Mouse (Mus musculus) frontal cortex, adult (tissue): Measurements from ENCODE around the gene Syt8.

Source experiments
- ATAC-seq: cut with Nextera tagmentation; 2 replicates; pipeline ENCODE4 v1.9.2; 2017; ENCODE audit warnings: mild to moderate bottlenecking, moderate library complexity, mixed read lengths; ENCODE audit not compliant: low TSS enrichment

Gene Syt8

GRCm38 (mm10) chr7:142476271-142476670 lies 41.6 kb downstream of the Syt8 start:
- no peak for ATAC-seq

- ATAC-seq, result peak; percentile 38; the same call in 1 of the 2 replicates
Observed at GRCm38 (mm10) chr7:142476795-142477452, 42.3 kb downstream of the Syt8 start.

- ATAC-seq, result no peak
Observed at GRCm38 (mm10) chr7:142478001-142478400, 43.4 kb downstream of the Syt8 start.

GRCm38 (mm10) chr7:142478574-142478973 lies 43.9 kb downstream of the Syt8 start:
- ATAC-seq, result no peak

GRCm38 (mm10) chr7:142479307-142479706 lies 44.7 kb downstream of the Syt8 start:
- no peak for ATAC-seq

- no peak for ATAC-seq
Observed at GRCm38 (mm10) chr7:142479886-142480285, 45.2 kb downstream of the Syt8 start.

GRCm38 (mm10) chr7:142480661-142481060 lies 46.0 kb downstream of the Syt8 start:
- no peak for ATAC-seq

- no peak for ATAC-seq
Observed at GRCm38 (mm10) chr7:142481186-142481567, 46.5 kb downstream of the Syt8 start.

GRCm38 (mm10) chr7:142481568-142482255 lies 47.1 kb downstream of the Syt8 start:
- no peak for ATAC-seq

- no peak for ATAC-seq
Observed at GRCm38 (mm10) chr7:142482256-142482609, 47.6 kb downstream of the Syt8 start.

GRCm38 (mm10) chr7:142483136-142483535 lies 48.5 kb downstream of the Syt8 start:
- ATAC-seq, result no peak

GRCm38 (mm10) chr7:142484780-142485179 lies 50.1 kb downstream of the Syt8 start:
- ATAC-seq, result no peak

GRCm38 (mm10) chr7:142486751-142487162 lies 52.1 kb downstream of the Syt8 start:
- ATAC-seq, result no peak

- ATAC-seq, result peak; percentile 69; the same call in 1 of the 2 replicates
Observed at GRCm38 (mm10) chr7:142487341-142487859, 52.8 kb downstream of the Syt8 start.

- ATAC-seq, result no peak
Observed at GRCm38 (mm10) chr7:142488053-142488452, 53.4 kb downstream of the Syt8 start.
